Mouse (Mus musculus): ENCODE measurements around the gene Gm45711. TPM values are rescaled to one million over a fixed set of nuclear protein-coding genes. Genes with fewer than 3 reads are reported as not detected.

The Gm45711 gene
- total and polyA plus RNA-seq, 3 experiments: not detected

DNA sequence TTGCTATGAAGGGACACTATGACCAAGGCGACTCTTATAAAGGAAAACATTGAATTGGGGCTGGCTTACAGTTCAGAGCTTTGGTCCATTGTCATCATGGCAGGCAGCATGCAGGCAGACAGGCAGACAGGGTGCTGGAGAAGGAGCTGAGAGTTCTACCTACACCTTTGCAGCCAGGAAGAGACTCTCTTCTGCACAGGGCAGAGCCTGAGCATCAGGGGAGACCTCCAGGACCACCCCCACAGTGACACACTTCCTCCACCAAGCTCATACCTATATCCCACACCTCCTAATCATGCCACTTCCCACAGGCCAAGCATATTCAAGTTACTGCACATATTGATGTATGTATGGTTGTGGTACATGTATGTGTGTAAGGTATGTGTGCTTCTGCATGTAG, 26.9 kb upstream of the Gm45711 start:
- in situ Hi-C loops (cut with MboI; ENCODE audit: low pct_ligation_motif_present, low pct_unique_long_range_greater_than_20kb, low sequenced_read_pairs): loop anchor here (10.0 kb wide), 1 partner anchor 92 kb away; the partner anchor contains the start of gene Tk2
- H3K27me3 ChIP-seq (replicated peaks): no peaks in the 10 kb centered on the region
- no peaks in the 10 kb centered on the region for H3K9me3 ChIP-seq (replicated peaks; ENCODE audit: low read length)
- peaks cover 3 to 16% of the 10 kb centered on the region in 2 experiments; a peak in 2 of 4 replicates for H3K4me1 ChIP-seq (ENCODE audit: control insufficient read depth in 1 of 2, insufficient read depth in 2 of 2)
- H3K9ac ChIP-seq (ENCODE audit: insufficient read depth, low read depth): no peak overlapping the region
- H3K27ac ChIP-seq (ENCODE audit: insufficient read depth, low read depth): no peak overlapping the region
- dilution Hi-C loops (cut with MboI; ENCODE audit: extremely low pct_ligation_motif_present, extremely low pct_unique_long_range_greater_than_20kb, low sequenced_read_pairs): no loop called here
- no peaks in the 10 kb centered on the region for H3K36me3 ChIP-seq (replicated peaks in 1 of 2; ENCODE audit: control insufficient read depth in 1 of 2, insufficient read depth in 1 of 2, low read length in 1 of 2)
- H3K79me2 ChIP-seq (replicated peaks; ENCODE audit: control insufficient read depth, extremely low read depth, insufficient read depth, poor library complexity, severe bottlenecking): no peaks in the 10 kb centered on the region
- DNase-seq (ENCODE audit: extremely low read depth): no peak
- H3K4me2 ChIP-seq (ENCODE audit: insufficient read depth, low read depth, poor library complexity, severe bottlenecking): no peak overlapping the region
- TF ChIP-seq GABPA (IDR thresholded peaks at IDR 0.05; ENCODE audit: insufficient replicate concordance, low read depth, low read length) (no peak), EP300 (IDR thresholded peaks at IDR 0.05; ENCODE audit: low read length) (no peak), ELF1 (IDR thresholded peaks at IDR 0.05; ENCODE audit: low read depth, low read length) (no peak)
- no peak overlapping the region for H3K4me3 ChIP-seq (replicated peaks in 1 of 3; ENCODE audit: low read depth in 2 of 3, low read length in 2 of 3, poor library complexity in 1 of 3)

- dilution Hi-C loops (cut with MboI; ENCODE audit: extremely low pct_ligation_motif_present, extremely low pct_unique_long_range_greater_than_20kb, low sequenced_read_pairs) (no loop called here), in situ Hi-C loops (cut with MboI; ENCODE audit: low pct_ligation_motif_present, low pct_unique_long_range_greater_than_20kb, low sequenced_read_pairs) (loop anchor here (10.0 kb wide), 1 partner anchor 89 kb away; the partner anchor contains the start of gene Tk2)
- H3K27me3 ChIP-seq (replicated peaks): peaks cover 7% of the 10 kb centered on the region
- H3K9ac ChIP-seq (ENCODE audit: insufficient read depth, low read depth): no peak overlapping the region
- no peak overlapping the region for H3K4me3 ChIP-seq (replicated peaks in 1 of 3; ENCODE audit: low read depth in 2 of 3, low read length in 2 of 3, poor library complexity in 1 of 3)
- DNase-seq (ENCODE audit: extremely low read depth): no peak
- no peaks in the 10 kb centered on the region for H3K9me3 ChIP-seq (replicated peaks; ENCODE audit: low read length)
- no peak overlapping the region for H3K27ac ChIP-seq (ENCODE audit: insufficient read depth, low read depth)
- no peak overlapping the region for H3K4me2 ChIP-seq (ENCODE audit: insufficient read depth, low read depth, poor library complexity, severe bottlenecking)
- no peaks in the 10 kb centered on the region for H3K36me3 ChIP-seq (replicated peaks in 1 of 2; ENCODE audit: control insufficient read depth in 1 of 2, insufficient read depth in 1 of 2, low read length in 1 of 2)
- no peaks in the 10 kb centered on the region for H3K79me2 ChIP-seq (replicated peaks; ENCODE audit: control insufficient read depth, extremely low read depth, insufficient read depth, poor library complexity, severe bottlenecking)
- peaks cover 0 to under 1% of the 10 kb centered on the region in 2 experiments; a peak in 1 of 4 replicates for H3K4me1 ChIP-seq (ENCODE audit: control insufficient read depth in 1 of 2, insufficient read depth in 2 of 2)
- no peak for TF ChIP-seq CTCF (conservative IDR thresholded peaks at IDR 0.05 in 1 of 2, IDR thresholded peaks at IDR 0.05 in 1 of 2; ENCODE audit: low read depth in 2 of 2, low read length in 2 of 2)
- TF ChIP-seq MXI1 (IDR thresholded peaks at IDR 0.05; ENCODE audit: low read depth, low read length): no peak
- no peak for TF ChIP-seq ZNF384 (IDR thresholded peaks at IDR 0.05; ENCODE audit: low read depth, low read length)
- TF ChIP-seq E2F4 (IDR thresholded peaks at IDR 0.05; ENCODE audit: insufficient replicate concordance, low read depth, low read length): no peak
- no peak for TF ChIP-seq POLR2AphosphoS2 (IDR thresholded peaks at IDR 0.05; ENCODE audit: low read depth, low read length)
- TF ChIP-seq RAD21 (IDR thresholded peaks at IDR 0.05; ENCODE audit: low read depth, low read length): no peak
- TF ChIP-seq KAT2A (IDR thresholded peaks at IDR 0.05; ENCODE audit: insufficient replicate concordance, low read length): no peak
- no peak for TF ChIP-seq CHD2 (IDR thresholded peaks at IDR 0.05; ENCODE audit: low read length)
- no peak for TF ChIP-seq BHLHE40 (IDR thresholded peaks at IDR 0.05; ENCODE audit: low read depth, low read length)
- TF ChIP-seq MEF2A (IDR thresholded peaks at IDR 0.05; ENCODE audit: borderline replicate concordance, low read depth, low read length): no peak
- no peak for TF ChIP-seq PAX5 (IDR thresholded peaks at IDR 0.05; ENCODE audit: low read length)
- no peak for TF ChIP-seq ELF1 (IDR thresholded peaks at IDR 0.05; ENCODE audit: low read depth, low read length)
- no peak for TF ChIP-seq MAZ (IDR thresholded peaks at IDR 0.05; ENCODE audit: low read depth, low read length)
- no peak for TF ChIP-seq IRF4 (IDR thresholded peaks at IDR 0.05; ENCODE audit: low read depth, low read length)
- no peak for TF ChIP-seq SMC3 (IDR thresholded peaks at IDR 0.05; ENCODE audit: low read depth, low read length)
- TF ChIP-seq USF2 (conservative IDR thresholded peaks at IDR 0.05; ENCODE audit: low read depth, low read length): no peak
These were observed 24.3 kb upstream of the Gm45711 start for GRCm38 (mm10) chr8:104334196-104334595.
